Mouse (Mus musculus) forebrain, embryonic 11.5 days (tissue): ENCODE measurements at regions not wholly inside any gene's neighbourhood (a gene's known extent, or its start where the extent isn't known, plus 50 kb on each side); places are given as distances from the start of the nearest gene placed in this dataset.
A peak's percentile ranks its signal among the peaks of the same experiment; 100 is the strongest.

Experiments
- ATAC-seq: fragments of 200-750 bp; cut with Nextera tagmentation; replicated peaks from 2 replicates; pipeline ENCODE4 v1.8.0; 2017; ENCODE audit warnings: moderate TSS enrichment; ENCODE audit not compliant: low FRiP score
- DNase-seq: peaks from one replicate; pipeline ENCODE4 v3.0.0-alpha.2; 2017; ENCODE audit warnings: low spot score
- H3K27ac ChIP-seq: fragments of 300-500 bp; sonication (generic); 2 replicates; pipeline ENCODE4 v1.5.1; 2014; ENCODE audit warnings: low read depth, low read length
- H3K27me3 ChIP-seq: fragments of 300-500 bp; sonication (generic); 2 replicates; pipeline ENCODE4 v1.6.1; 2014; ENCODE audit warnings: mild to moderate bottlenecking, low read length, mixed read lengths; ENCODE audit not compliant: control insufficient read depth, insufficient read depth
- H3K36me3 ChIP-seq: fragments of 300-500 bp; sonication (generic); 2 replicates; pipeline ENCODE4 v1.6.1; 2014; ENCODE audit warnings: mild to moderate bottlenecking, low read length, moderate library complexity, mixed read lengths; ENCODE audit not compliant: control insufficient read depth, insufficient read depth
- H3K4me1 ChIP-seq: fragments of 300-500 bp; sonication (generic); replicated peaks from 2 replicates; pipeline ENCODE4 v1.6.1; 2014; ENCODE audit warnings: low read length, mixed read lengths; ENCODE audit not compliant: control insufficient read depth, insufficient read depth
- H3K4me2 ChIP-seq: fragments of 300-500 bp; sonication (generic); 2 replicates; pipeline ENCODE4 v1.6.1; 2014; ENCODE audit warnings: low read depth, mild to moderate bottlenecking, low read length, moderate library complexity, mixed read lengths; ENCODE audit not compliant: severe bottlenecking
- H3K4me3 ChIP-seq: fragments of 300-500 bp; sonication (generic); 2 replicates; pipeline ENCODE4 v1.5.1; 2014; ENCODE audit warnings: low read depth, low read length
- H3K9ac ChIP-seq: fragments of 300-500 bp; sonication (generic); 2 replicates; pipeline ENCODE4 v1.6.1; 2014; ENCODE audit warnings: low read length
- H3K9me3 ChIP-seq: fragments of 300-500 bp; sonication (generic); 2 replicates; pipeline ENCODE4 v1.6.1; 2016; ENCODE audit warnings: low read length, mixed read lengths; ENCODE audit not compliant: control insufficient read depth
- WGBS: fragments of 180-500 bp; shearing (Covaris S2); extraction: QIAGEN DNeasy Blood & Tissue Kit; methylation state at CpG from one replicate; pipeline ENCODE4 v1.1.7; 2014; 5-methylcytosine and 5-hydroxymethylcytosine counted together

GRCm38 (mm10) chr7:40487256-40487655 is 410.9 kb upstream of the Vstm2b start:
- DNase-seq = no peak
- no peaks in the 10 kb centered on the region for H3K36me3 ChIP-seq
- H3K4me1 ChIP-seq = no peaks in the 10 kb centered on the region
- H3K4me3 ChIP-seq = no peak overlapping the region
- H3K9ac ChIP-seq = no peak overlapping the region
- H3K27me3 ChIP-seq = no peaks in the 10 kb centered on the region
- no peak for ATAC-seq
- no peaks in the 10 kb centered on the region for H3K9me3 ChIP-seq
- no peak overlapping the region for H3K4me2 ChIP-seq
- H3K27ac ChIP-seq = no peak overlapping the region

GRCm38 (mm10) chr7:40522703-40523267 is 375.3 kb upstream of the Vstm2b start:
- no peak overlapping the region for H3K4me2 ChIP-seq
- no peak overlapping the region for H3K27ac ChIP-seq
- 85% methylated on average over 7 of the region's 7 CpGs for WGBS
- no peaks in the 10 kb centered on the region for H3K36me3 ChIP-seq
- ATAC-seq (no peak), DNase-seq (no peak)
- H3K4me1 ChIP-seq = no peaks in the 10 kb centered on the region
- H3K27me3 ChIP-seq = no peaks in the 10 kb centered on the region
- no peak overlapping the region for H3K9ac ChIP-seq
- H3K4me3 ChIP-seq = no peak overlapping the region
- H3K9me3 ChIP-seq = no peaks in the 10 kb centered on the region

GRCm38 (mm10) chr7:40536601-40537000 is 361.5 kb upstream of the Vstm2b start:
- no peak for ATAC-seq
- WGBS = 71% methylated on average over 3 of the region's 3 CpGs
- no peak overlapping the region for H3K4me3 ChIP-seq

GRCm38 (mm10) chr7:40537621-40538020 is 360.5 kb upstream of the Vstm2b start:
- H3K4me2 ChIP-seq = no peak overlapping the region
- no peaks in the 10 kb centered on the region for H3K27me3 ChIP-seq
- no peaks in the 10 kb centered on the region for H3K4me1 ChIP-seq
- H3K27ac ChIP-seq = no peak overlapping the region
- H3K36me3 ChIP-seq = no peaks in the 10 kb centered on the region
- H3K9me3 ChIP-seq = no peaks in the 10 kb centered on the region
- WGBS = 97% methylated on average over 3 of the region's 3 CpGs
- DNase-seq (no peak), ATAC-seq (no peak)
- no peak overlapping the region for H3K9ac ChIP-seq
- H3K4me3 ChIP-seq = no peak overlapping the region

More at GRCm38 (mm10) chr7:40536601-40537000, 361.5 kb upstream of the Vstm2b start:
- H3K27ac ChIP-seq = no peak overlapping the region
- no peaks in the 10 kb centered on the region for H3K9me3 ChIP-seq
- no peaks in the 10 kb centered on the region for H3K4me1 ChIP-seq
- no peaks in the 10 kb centered on the region for H3K36me3 ChIP-seq
- no peak overlapping the region for H3K4me2 ChIP-seq
- no peak for DNase-seq
- no peaks in the 10 kb centered on the region for H3K27me3 ChIP-seq
- H3K9ac ChIP-seq = no peak overlapping the region

GRCm38 (mm10) chr7:40539789-40540188 is 358.3 kb upstream of the Vstm2b start:
- ATAC-seq = no peak
- 88% methylated on average over 5 of the region's 5 CpGs for WGBS
- Histone ChIP-seq H3K4me3 (no peak overlapping the region), H3K4me2 (no peak overlapping the region), H3K27ac (no peak overlapping the region), H3K27me3 (no peaks in the 10 kb centered on the region), H3K4me1 (no peaks in the 10 kb centered on the region), H3K9me3 (no peaks in the 10 kb centered on the region), H3K9ac (no peak overlapping the region), H3K36me3 (no peaks in the 10 kb centered on the region)
- no peak for DNase-seq

- no peak for DNase-seq
- H3K27ac ChIP-seq = no peak overlapping the region
- H3K9ac ChIP-seq = no peak overlapping the region
- no peak overlapping the region for H3K4me3 ChIP-seq
- no peak overlapping the region for H3K4me2 ChIP-seq
- no peak for ATAC-seq
- no peaks in the 10 kb centered on the region for H3K9me3 ChIP-seq
- 85% methylated on average over 4 of the region's 4 CpGs for WGBS
- no peaks in the 10 kb centered on the region for H3K27me3 ChIP-seq
- H3K4me1 ChIP-seq = no peaks in the 10 kb centered on the region
- no peaks in the 10 kb centered on the region for H3K36me3 ChIP-seq
Observed at GRCm38 (mm10) chr7:40541283-40541682, 356.8 kb upstream of the Vstm2b start.

- no peak overlapping the region for H3K9ac ChIP-seq
- H3K27ac ChIP-seq = no peak overlapping the region
- WGBS = 41% methylated on average over 10 of the region's 10 CpGs
- H3K4me1 ChIP-seq = peaks cover 4% of the 10 kb centered on the region; the same call in 1 of the 2 replicates
- ATAC-seq = peak; percentile 85
- DNase-seq = peak; percentile 51
- H3K27me3 ChIP-seq = no peaks in the 10 kb centered on the region
- no peaks in the 10 kb centered on the region for H3K36me3 ChIP-seq
- H3K4me2 ChIP-seq = no peak overlapping the region
- no peaks in the 10 kb centered on the region for H3K9me3 ChIP-seq
- H3K4me3 ChIP-seq = no peak overlapping the region
Observed at GRCm38 (mm10) chr7:40563447-40564118, 334.5 kb upstream of the Vstm2b start.

- Histone ChIP-seq H3K36me3 (no peaks in the 10 kb centered on the region), H3K9me3 (no peaks in the 10 kb centered on the region), H3K9ac (no peak overlapping the region), H3K27ac (no peak overlapping the region), H3K4me1 (no peaks in the 10 kb centered on the region), H3K27me3 (no peaks in the 10 kb centered on the region), H3K4me2 (no peak overlapping the region), H3K4me3 (no peak overlapping the region)
- ATAC-seq (no peak), DNase-seq (no peak)
- 96% methylated on average over 4 of the region's 4 CpGs for WGBS
Observed at GRCm38 (mm10) chr7:40575971-40576370, 322.2 kb upstream of the Vstm2b start.

- WGBS = 83% methylated on average over 4 of the region's 4 CpGs
- Histone ChIP-seq H3K9me3 (no peaks in the 10 kb centered on the region), H3K4me2 (no peak overlapping the region), H3K27ac (no peak overlapping the region), H3K27me3 (no peaks in the 10 kb centered on the region), H3K36me3 (no peaks in the 10 kb centered on the region), H3K9ac (no peak overlapping the region), H3K4me1 (no peaks in the 10 kb centered on the region), H3K4me3 (no peak overlapping the region)
- no peak for ATAC-seq
- no peak for DNase-seq
Observed at GRCm38 (mm10) chr7:40577365-40577764, 320.8 kb upstream of the Vstm2b start.
